Mouse (Mus musculus) limb, embryonic 11.5 days (tissue): ENCODE measurements around the gene Plekhg1. TPM values are rescaled to one million over a fixed set of nuclear protein-coding genes. Genes with fewer than 3 reads are reported as not detected.

Experiments used
- ATAC-seq: fragments of 200-750 bp; cut with Nextera tagmentation; 2 replicates; pipeline ENCODE4 v1.8.0; 2017; ENCODE audit warnings: low read depth; ENCODE audit not compliant: insufficient number of reproducible peaks, low FRiP score, low TSS enrichment
- DNase-seq: peaks from one replicate; pipeline ENCODE4 v3.0.0-alpha.2; 2015; ENCODE audit warnings: low spot score
- H3K27ac ChIP-seq: fragments of 300-500 bp; sonication (generic); replicated peaks from 2 replicates; pipeline ENCODE4 v1.5.1; 2014; ENCODE audit warnings: low read depth, mild to moderate bottlenecking, low read length
- H3K27me3 ChIP-seq: fragments of 300-500 bp; sonication (generic); 2 replicates; pipeline ENCODE4 v1.6.1; 2014; ENCODE audit warnings: mild to moderate bottlenecking, low read length, mixed read lengths; ENCODE audit not compliant: control insufficient read depth, insufficient read depth
- H3K36me3 ChIP-seq: fragments of 300-500 bp; sonication (generic); 2 replicates; pipeline ENCODE4 v1.6.1; 2014; ENCODE audit warnings: mild to moderate bottlenecking, low read length, moderate library complexity, mixed read lengths; ENCODE audit not compliant: control insufficient read depth, insufficient read depth
- H3K4me1 ChIP-seq: fragments of 300-500 bp; sonication (generic); 2 replicates; pipeline ENCODE4 v1.6.1; 2014; ENCODE audit warnings: low read length, mixed read lengths; ENCODE audit not compliant: control insufficient read depth, insufficient read depth
- H3K4me2 ChIP-seq: fragments of 300-500 bp; sonication (generic); 2 replicates; pipeline ENCODE4 v1.6.1; 2014; ENCODE audit warnings: low read depth, mild to moderate bottlenecking, moderate library complexity; ENCODE audit not compliant: severe bottlenecking
- H3K4me3 ChIP-seq: fragments of 300-500 bp; sonication (generic); 2 replicates; pipeline ENCODE4 v1.5.1; 2014; ENCODE audit warnings: low read depth, low read length
- H3K9ac ChIP-seq: fragments of 300-500 bp; sonication (generic); 2 replicates; pipeline ENCODE4 v1.6.1; 2014; ENCODE audit warnings: mild to moderate bottlenecking, low read length
- H3K9me3 ChIP-seq: fragments of 300-500 bp; sonication (generic); 2 replicates; pipeline ENCODE4 v1.6.1; 2016; ENCODE audit warnings: low read length; ENCODE audit not compliant: control insufficient read depth
- WGBS: fragments of 180-500 bp; shearing (Covaris S2); extraction: QIAGEN DNeasy Blood & Tissue Kit; methylation state at CpG from one replicate; pipeline ENCODE4 v1.1.7; 2014; 5-methylcytosine and 5-hydroxymethylcytosine counted together
- polyA plus RNA-seq: library from polyadenylated mRNA; unstranded; fragments of >200 nt; fragmentation: Nextera tagmentation; extraction: Ambion mirVana; gene quantifications from 2 replicates; pipeline ENCODE4 v1.2.1, GENCODE M21; 2014

Plekhg1 gene
- polyA plus RNA-seq, 1 experiment from 2014 or later = 10.2 TPM

DNA sequence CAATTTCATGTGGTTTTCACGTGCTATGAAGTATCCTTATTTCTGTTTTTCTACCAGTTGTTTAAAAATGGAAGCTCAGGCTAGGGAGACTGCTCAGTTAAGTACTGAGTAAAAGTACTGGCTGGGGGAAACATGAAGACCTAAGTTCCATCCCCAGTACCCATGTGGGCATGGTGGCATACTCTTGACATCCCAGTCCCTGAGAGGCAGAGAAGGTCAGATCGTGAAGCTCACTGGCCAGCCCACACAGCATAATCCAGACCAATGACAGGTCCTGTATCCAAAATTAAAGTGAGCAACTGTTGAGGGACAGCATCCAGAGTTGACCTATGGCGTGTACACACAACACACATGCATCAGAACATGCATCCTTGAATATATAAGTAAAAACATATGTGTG, 234.2 kb downstream of the Plekhg1 start:
- H3K9ac ChIP-seq = no peak overlapping the region
- no peaks in the 10 kb centered on the region for H3K9me3 ChIP-seq
- no peaks in the 10 kb centered on the region for H3K27me3 ChIP-seq
- WGBS = 74% methylated on average over 3 of the region's 3 CpGs
- peak overlapping the region; percentile 86; the same call in 1 of the 2 replicates for H3K4me2 ChIP-seq
- ATAC-seq = no peak
- no peak overlapping the region; the same call in 1 of the 2 replicates for H3K4me3 ChIP-seq
- no peak for DNase-seq
- 0 out of 2 replicates have a peak, but pooled peaks cover 2% of the 10 kb centered on the region for H3K4me1 ChIP-seq
- peaks cover 4% of the 10 kb centered on the region; the same call in 1 of the 2 replicates for H3K36me3 ChIP-seq
- no peak overlapping the region for H3K27ac ChIP-seq

DNA sequence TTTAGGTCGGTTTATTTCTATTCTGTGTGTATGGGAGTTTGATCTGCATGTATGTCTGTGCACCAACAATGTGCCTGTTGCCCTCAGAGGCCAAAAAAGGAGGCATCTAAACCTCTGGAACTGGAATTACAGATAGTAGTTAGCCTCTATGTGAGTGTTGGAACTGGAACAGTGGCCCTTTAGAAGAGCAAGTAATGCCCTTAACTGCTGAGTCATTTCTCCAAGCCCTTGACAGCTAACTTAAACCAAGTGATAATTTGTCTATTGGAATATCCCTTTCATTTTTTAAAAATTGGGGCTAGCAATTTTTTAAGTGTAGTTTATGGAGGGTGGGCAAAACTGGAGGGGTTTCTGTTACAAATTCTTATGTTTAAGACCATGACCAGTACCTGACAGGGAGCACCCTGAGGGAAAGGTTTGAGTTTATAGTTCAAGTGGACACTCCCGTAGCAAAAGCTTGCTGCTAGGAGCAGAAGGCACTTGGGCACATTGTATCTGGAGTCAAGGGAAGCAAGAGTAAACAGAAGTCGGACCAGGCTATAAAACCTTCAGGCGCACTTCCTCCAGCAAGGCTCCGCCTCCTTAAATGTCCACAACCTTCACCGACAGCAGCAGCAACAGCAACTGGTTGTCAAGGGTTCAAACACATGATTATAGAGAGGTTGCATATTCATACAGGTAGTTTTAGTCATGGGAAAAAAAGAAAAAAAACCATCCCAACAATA, 235.9 kb downstream of the Plekhg1 start:
- no peak overlapping the region for H3K9ac ChIP-seq
- H3K4me3 ChIP-seq = no peak overlapping the region
- WGBS = 46% methylated on average over 6 of the region's 6 CpGs
- no peaks in the 10 kb centered on the region for H3K9me3 ChIP-seq
- no peak overlapping the region for H3K27ac ChIP-seq
- H3K36me3 ChIP-seq = peaks cover 8% of the 10 kb centered on the region; the same call in 1 of the 2 replicates
- ATAC-seq (no peak), DNase-seq (no peak)
- no peak overlapping the region for H3K4me2 ChIP-seq
- 0 out of 2 replicates have a peak, but pooled peaks cover 2% of the 10 kb centered on the region for H3K4me1 ChIP-seq
- H3K27me3 ChIP-seq = no peaks in the 10 kb centered on the region

DNA sequence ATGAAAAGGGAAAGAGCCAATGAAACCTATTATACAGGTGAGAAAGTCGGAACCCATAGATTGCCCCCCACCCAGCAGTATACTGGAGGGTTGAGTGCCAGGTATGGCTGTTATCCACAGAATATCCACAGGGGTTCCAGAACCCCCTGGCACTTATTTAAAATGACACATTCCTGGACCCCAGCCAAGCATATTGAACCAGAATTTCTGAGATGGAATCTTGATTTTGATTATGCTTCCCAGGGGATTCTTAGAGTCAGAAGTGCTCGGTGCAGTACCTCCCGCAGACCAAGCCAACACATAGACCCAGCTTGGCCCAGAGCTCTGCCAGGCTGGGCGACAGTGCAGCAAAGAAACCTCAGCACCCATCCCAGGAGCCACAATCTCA, 236.5 kb downstream of the Plekhg1 start:
- ATAC-seq (no peak), DNase-seq (no peak)
- H3K9me3 ChIP-seq = no peaks in the 10 kb centered on the region
- H3K27ac ChIP-seq = no peak overlapping the region
- no peak overlapping the region for H3K9ac ChIP-seq
- H3K36me3 ChIP-seq = peaks cover 8% of the 10 kb centered on the region; the same call in 1 of the 2 replicates
- no peaks in the 10 kb centered on the region for H3K27me3 ChIP-seq
- 91% methylated on average over 4 of the region's 4 CpGs for WGBS
- 0 out of 2 replicates have a peak, but pooled peaks cover 2% of the 10 kb centered on the region for H3K4me1 ChIP-seq
- no peak overlapping the region for H3K4me3 ChIP-seq
- H3K4me2 ChIP-seq = no peak overlapping the region

DNA sequence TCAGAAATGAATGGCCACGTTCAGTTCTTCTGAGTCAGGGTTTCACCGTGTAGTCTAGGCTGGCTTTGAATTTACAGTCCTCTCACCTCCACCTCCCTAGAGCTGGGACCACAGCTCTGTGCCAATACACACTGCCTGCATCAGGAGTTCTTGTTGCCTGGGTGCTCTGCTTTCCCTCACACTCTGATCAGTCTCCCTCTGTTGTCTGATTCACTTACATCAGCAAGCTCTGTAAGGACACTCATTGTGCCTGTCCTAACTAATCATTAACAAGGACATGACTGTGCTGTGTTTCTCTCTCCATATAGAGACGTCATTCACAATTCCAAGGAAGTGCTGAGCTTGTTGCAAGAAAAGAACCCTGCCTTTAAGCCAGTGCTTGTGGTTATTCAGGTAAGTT, 238.2 kb downstream of the Plekhg1 start:
- 90% methylated on average over 3 of the region's 3 CpGs for WGBS

DNA sequence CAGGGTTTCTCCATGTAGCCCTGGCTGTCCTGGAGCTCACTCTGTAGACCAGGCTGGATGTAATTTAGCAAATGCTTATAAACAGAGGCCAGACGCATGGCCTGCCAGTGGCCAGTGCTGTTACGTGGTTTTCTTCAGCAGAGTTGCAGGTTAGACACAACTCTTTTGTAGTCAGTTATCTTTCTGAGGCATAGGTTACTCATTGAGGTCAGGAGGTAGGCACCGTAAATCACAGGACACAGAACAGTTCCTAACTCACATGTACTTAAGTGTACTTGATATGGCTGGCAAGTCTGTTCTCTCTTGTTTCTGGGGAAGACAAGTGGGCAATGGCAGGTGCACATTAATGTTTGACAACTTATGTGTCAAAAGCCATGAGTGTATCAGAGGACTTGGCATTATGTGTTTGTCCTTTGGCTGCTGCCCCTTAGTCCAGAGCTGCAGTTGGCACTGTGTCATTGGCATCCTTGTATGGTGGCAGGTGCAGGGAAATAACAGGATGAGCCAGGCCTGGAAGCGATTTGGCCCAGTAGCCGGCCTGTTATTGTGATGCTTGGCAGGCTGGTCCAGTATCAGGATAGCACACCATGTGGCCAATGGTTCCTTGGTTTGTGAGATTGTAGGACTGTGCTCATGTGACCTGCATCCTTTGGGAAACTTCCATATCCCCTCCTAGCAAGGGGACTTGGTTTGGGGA, 238.8 kb downstream of the Plekhg1 start:
- H3K36me3 ChIP-seq = peaks cover 8% of the 10 kb centered on the region; the same call in 1 of the 2 replicates
- no peak overlapping the region for H3K4me3 ChIP-seq
- DNase-seq (no peak), ATAC-seq (no peak)
- WGBS = 90% methylated on average over 5 of the region's 5 CpGs
- H3K27me3 ChIP-seq = no peaks in the 10 kb centered on the region
- no peak overlapping the region for H3K27ac ChIP-seq
- no peaks in the 10 kb centered on the region for H3K9me3 ChIP-seq
- no peak overlapping the region for H3K4me2 ChIP-seq
- H3K4me1 ChIP-seq = 0 out of 2 replicates have a peak, but pooled peaks cover 2% of the 10 kb centered on the region
- no peak overlapping the region for H3K9ac ChIP-seq

More for the DNA sequence above, 238.2 kb downstream of the Plekhg1 start:
- Histone ChIP-seq H3K4me3 (no peak overlapping the region), H3K4me1 (0 out of 2 replicates have a peak, but pooled peaks cover 2% of the 10 kb centered on the region), H3K4me2 (no peak overlapping the region), H3K27me3 (no peaks in the 10 kb centered on the region), H3K36me3 (peaks cover 8% of the 10 kb centered on the region; the same call in 1 of the 2 replicates), H3K9me3 (no peaks in the 10 kb centered on the region), H3K9ac (no peak overlapping the region), H3K27ac (no peak overlapping the region)
- DNase-seq = no peak
- ATAC-seq = no peak

DNA sequence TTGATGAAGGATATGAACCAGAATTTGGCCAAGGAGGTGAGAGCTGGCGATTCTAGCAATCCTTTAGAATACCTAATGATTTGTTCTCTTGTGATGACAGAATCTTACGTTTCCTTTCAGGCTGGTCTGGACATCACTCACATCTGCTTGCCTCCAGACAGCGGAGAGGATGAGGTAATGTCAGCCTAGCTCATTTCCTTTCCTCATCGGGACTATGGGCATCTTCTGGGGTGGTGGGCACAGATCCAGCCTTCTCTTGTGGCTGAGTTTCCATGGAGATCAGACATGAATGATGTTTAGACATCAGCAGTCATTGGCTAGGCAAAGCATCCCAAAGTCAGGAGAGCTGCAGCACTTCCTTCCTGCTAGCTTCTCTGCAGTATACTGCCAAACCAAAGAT, 240.1 kb downstream of the Plekhg1 start:
- no peak overlapping the region for H3K4me3 ChIP-seq
- H3K9me3 ChIP-seq = no peaks in the 10 kb centered on the region
- H3K27ac ChIP-seq = no peak overlapping the region
- no peak for DNase-seq
- ATAC-seq = no peak
- 0 out of 2 replicates have a peak, but pooled peaks cover 2% of the 10 kb centered on the region for H3K4me1 ChIP-seq
- peaks cover 8% of the 10 kb centered on the region; the same call in 1 of the 2 replicates for H3K36me3 ChIP-seq
- no peaks in the 10 kb centered on the region for H3K27me3 ChIP-seq
- no peak overlapping the region for H3K9ac ChIP-seq
- H3K4me2 ChIP-seq = no peak overlapping the region
- WGBS = 94% methylated on average over 4 of the region's 4 CpGs

DNA sequence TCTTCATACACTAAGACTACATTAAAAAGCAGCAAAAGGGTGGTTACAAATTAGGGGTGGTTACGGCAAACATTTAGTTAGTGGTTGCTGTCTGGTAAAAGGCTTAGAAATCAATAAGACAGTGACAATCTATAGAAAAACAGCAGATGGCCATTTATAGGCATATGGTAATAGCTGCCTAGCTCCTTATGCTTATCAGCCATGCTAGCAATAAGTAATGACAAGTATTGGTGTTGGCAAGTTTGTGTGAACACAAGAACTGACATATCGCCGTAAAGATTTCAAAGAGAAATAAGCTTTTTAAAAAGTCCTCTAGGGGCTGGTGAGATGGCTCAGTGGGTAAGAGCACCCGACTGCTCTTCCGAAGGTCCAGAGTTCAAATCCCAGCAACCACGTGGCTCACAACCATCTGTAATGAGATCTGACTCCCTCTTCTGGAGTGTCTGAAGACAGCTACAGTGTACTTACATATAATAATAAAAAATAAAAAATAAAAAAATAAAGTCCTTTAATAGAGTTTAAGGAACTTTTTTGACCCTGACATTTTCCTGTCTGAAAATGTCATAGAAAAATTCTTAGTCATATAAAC, 250.2 kb downstream of the Plekhg1 start:
- no peak for ATAC-seq
- Histone ChIP-seq H3K4me3 (no peak overlapping the region), H3K4me2 (no peak overlapping the region), H3K9me3 (no peaks in the 10 kb centered on the region), H3K27ac (no peak overlapping the region), H3K9ac (no peak overlapping the region), H3K36me3 (0 out of 2 replicates have a peak, but pooled peaks cover 4% of the 10 kb centered on the region), H3K27me3 (no peaks in the 10 kb centered on the region), H3K4me1 (no peaks in the 10 kb centered on the region)
- no peak for DNase-seq
- WGBS = 93% methylated on average over 6 of the region's 6 CpGs

DNA sequence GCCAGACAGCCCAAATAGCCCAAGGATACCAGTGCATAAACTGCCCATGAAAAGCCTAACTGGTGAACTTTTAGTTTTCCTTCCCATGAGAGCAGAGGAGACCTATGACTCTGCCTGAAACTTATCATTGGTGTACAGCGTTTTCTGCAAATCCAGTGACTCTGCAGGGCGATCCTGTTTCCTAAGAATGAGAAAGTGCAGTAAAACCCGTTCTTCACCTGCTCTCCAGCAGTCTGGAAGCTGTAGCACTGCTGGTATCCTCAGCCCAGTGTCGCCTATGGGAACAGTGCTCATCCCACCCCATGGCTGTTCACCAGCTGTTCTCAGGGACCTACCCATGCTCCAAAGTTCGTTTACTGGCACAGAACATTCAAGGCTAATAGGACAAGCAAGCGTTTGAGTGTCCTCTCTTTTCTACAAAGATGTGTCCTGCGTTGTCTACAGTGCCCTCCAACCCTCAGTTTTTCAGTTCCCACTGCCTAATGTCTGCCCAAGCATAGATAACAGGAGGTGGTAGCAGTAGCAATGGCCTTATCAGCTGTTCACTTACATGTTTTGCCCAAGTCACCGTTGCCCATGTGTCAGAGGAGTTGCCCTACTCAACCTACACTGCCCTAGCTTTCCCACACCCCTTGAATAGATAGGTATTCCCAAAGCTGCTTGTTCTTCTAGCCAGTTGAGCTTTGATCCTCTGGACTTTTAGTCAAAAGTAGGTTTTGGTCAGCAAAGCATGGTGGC, 253.4 kb downstream of the Plekhg1 start:
- Histone ChIP-seq H3K36me3 (0 out of 2 replicates have a peak, but pooled peaks cover 4% of the 10 kb centered on the region), H3K27ac (no peak overlapping the region), H3K9me3 (no peaks in the 10 kb centered on the region), H3K4me1 (no peaks in the 10 kb centered on the region), H3K9ac (no peak overlapping the region), H3K4me3 (no peak overlapping the region), H3K4me2 (no peak overlapping the region), H3K27me3 (no peaks in the 10 kb centered on the region)
- ATAC-seq (no peak), DNase-seq (no peak)
- WGBS = 89% methylated on average over 8 of the region's 8 CpGs
